Mouse (Mus musculus) stomach, adult 2 months (tissue): ENCODE data around the gene Rbp1. TPM values are rescaled to one million over a fixed set of nuclear protein-coding genes. Genes with fewer than 3 reads are reported as not detected.

Experiments used
- polyA plus RNA-seq: library from polyadenylated mRNA; depleted of rRNA; stranded (reverse); fragments of >200 nt; gene quantifications from 2 replicates; pipeline ENCODE4 v1.2.3, GENCODE M21; 2012; rRNA removed

Gene Rbp1
- polyA plus RNA-seq = 7.0 and 8.4 TPM in 2 replicates

GRCm38 (mm10) chr9:98422656-98423055, at the start of gene Rbp1:
Gene Rbp1 (plus strand): TSS chr9:98422961.

DNA sequence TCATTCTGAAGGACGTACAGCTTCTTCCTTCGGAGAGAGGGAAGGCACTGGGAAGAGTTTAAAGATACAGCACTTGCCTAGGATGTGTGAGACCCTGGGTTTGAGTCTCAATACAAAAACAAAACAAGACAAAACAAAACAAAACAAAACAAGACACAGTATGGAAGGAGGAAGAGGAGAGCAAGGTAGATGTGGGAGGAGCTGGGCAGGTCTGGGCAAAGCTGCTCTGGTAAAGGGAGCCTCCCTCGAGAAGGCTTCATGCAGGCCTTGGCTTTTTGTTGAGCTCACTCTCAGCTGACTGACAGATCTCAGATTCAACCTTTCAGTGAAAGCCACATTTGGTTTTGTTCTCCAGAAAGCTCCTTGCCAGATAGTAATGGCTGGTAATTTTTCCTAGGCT, 63.1 kb downstream of the Rbp1 start, which contains the start of gene Rbp2:
Gene Rbp2, plus strand, starts transcription at position 301 of the 400 bp plus-strand sequence.

Other genes with a start within 250 kb of the Rbp1 start
- 2.4 and 3.0 TPM in 2 replicates for gene Nmnat3, start 135.5 kb upstream of the Rbp1 start, polyA plus RNA-seq
- gene Rbp2, start 63.2 kb downstream of the Rbp1 start, polyA plus RNA-seq = 5.4 and 6.1 TPM in 2 replicates
- gene Copb2, start 140.8 kb downstream of the Rbp1 start, polyA plus RNA-seq = 5.1 and 7.2 TPM in 2 replicates
- gene Mrps22, start 178.7 kb downstream of the Rbp1 start, polyA plus RNA-seq = 10.7 and 13.8 TPM in 2 replicates